Mouse (Mus musculus): ENCODE data around the gene Cops7b. TPM values are rescaled to one million over a fixed set of nuclear protein-coding genes. Genes with fewer than 3 reads are reported as not detected.

Cops7b gene
- total and polyA plus RNA-seq, 3 experiments, result 36.0 to 64.8 TPM; not detected in 1

- Histone ChIP-seq H3K27ac (ENCODE audit: control insufficient read depth, low read depth, low read length) (no peak overlapping the region), H3K9me3 (replicated peaks; ENCODE audit: insufficient read depth, low read length) (no peaks in the 10 kb centered on the region), H3K4me3 (ENCODE audit: control insufficient read depth in 1 of 2, insufficient read depth in 1 of 2, low read depth in 2 of 2, low read length in 2 of 2) (no peak overlapping the region), H3K36me3 (ENCODE audit: control insufficient read depth in 1 of 2, insufficient read depth in 2 of 2, low read length in 2 of 2) (peaks cover 0 to 25% of the 10 kb centered on the region in 2 experiments; a peak in 2 of 4 replicates), H3K9ac (ENCODE audit: control insufficient read depth, low read depth, low read length, poor library complexity, severe bottlenecking) (no peak overlapping the region), H3K4me1 (ENCODE audit: control insufficient read depth in 1 of 2, insufficient read depth in 2 of 2, low read length in 2 of 2) (no peaks in the 10 kb centered on the region), H3K27me3 (ENCODE audit: control insufficient read depth in 1 of 2, insufficient read depth in 2 of 2, low read length in 2 of 2) (no peaks in the 10 kb centered on the region), H3K79me2 (ENCODE audit: control insufficient read depth, insufficient read depth, low read length, poor library complexity) (no peaks in the 10 kb centered on the region)
- TF ChIP-seq USF1 (IDR thresholded peaks at IDR 0.05; ENCODE audit: low read depth, low read length) (no peak), HCFC1 (IDR thresholded peaks at IDR 0.05; ENCODE audit: low read depth, low read length) (no peak), BHLHE40 (IDR thresholded peaks at IDR 0.05; ENCODE audit: borderline replicate concordance, low read depth, low read length) (no peak), MEF2A (IDR thresholded peaks at IDR 0.05; ENCODE audit: extremely low read depth, insufficient replicate concordance, low read depth, low read length, poor library complexity, severe bottlenecking) (no peak), UBTF (IDR thresholded peaks at IDR 0.05; ENCODE audit: borderline replicate concordance, insufficient read depth, low read depth, low read length) (no peak)
- DNase-seq (ENCODE audit: low read depth, low spot score), result no peak
Measured at GRCm38 (mm10) chr1:86600117-86600516, 17.4 kb downstream of the Cops7b start.

GRCm38 (mm10) chr1:86610954-86611353 lies 28.2 kb downstream of the Cops7b start:
- H3K4me1 ChIP-seq (ENCODE audit: control insufficient read depth in 1 of 2, insufficient read depth in 2 of 2, low read length in 2 of 2), result no peaks in the 10 kb centered on the region
- peaks cover 0 to 3% of the 10 kb centered on the region in 2 experiments; a peak in 2 of 4 replicates for H3K36me3 ChIP-seq (ENCODE audit: control insufficient read depth in 1 of 2, insufficient read depth in 2 of 2, low read length in 2 of 2)
- TF ChIP-seq ZKSCAN1 (IDR thresholded peaks at IDR 0.05; ENCODE audit: low read depth, low read length), result no peak
- TF ChIP-seq MYB (IDR thresholded peaks at IDR 0.05; ENCODE audit: low read depth, low read length), result no peak
- TF ChIP-seq NRF1 (IDR thresholded peaks at IDR 0.05; ENCODE audit: insufficient read depth, low read depth, low read length, poor library complexity, severe bottlenecking), result no peak
- TF ChIP-seq ELF1 (IDR thresholded peaks at IDR 0.05; ENCODE audit: low read depth, low read length), result no peak
- no peak for TF ChIP-seq GATA1 (IDR thresholded peaks at IDR 0.05; ENCODE audit: low read depth, low read length)
- no peak for DNase-seq (ENCODE audit: low read depth, low spot score)
- H3K9me3 ChIP-seq (replicated peaks; ENCODE audit: insufficient read depth, low read length), result no peaks in the 10 kb centered on the region
- H3K27ac ChIP-seq (ENCODE audit: control insufficient read depth, low read depth, low read length), result no peak overlapping the region
- no peak overlapping the region for H3K9ac ChIP-seq (ENCODE audit: control insufficient read depth, low read depth, low read length, poor library complexity, severe bottlenecking)
- no peaks in the 10 kb centered on the region for H3K79me2 ChIP-seq (ENCODE audit: control insufficient read depth, insufficient read depth, low read length, poor library complexity)
- no peak overlapping the region for H3K4me3 ChIP-seq (ENCODE audit: control insufficient read depth in 1 of 2, insufficient read depth in 1 of 2, low read depth in 2 of 2, low read length in 2 of 2)
- no peaks in the 10 kb centered on the region for H3K27me3 ChIP-seq (ENCODE audit: control insufficient read depth in 1 of 2, insufficient read depth in 2 of 2, low read length in 2 of 2)

GRCm38 (mm10) chr1:86612081-86612480 lies 29.4 kb downstream of the Cops7b start:
- Histone ChIP-seq H3K79me2 (ENCODE audit: control insufficient read depth, insufficient read depth, low read length, poor library complexity) (no peaks in the 10 kb centered on the region), H3K4me1 (ENCODE audit: control insufficient read depth in 1 of 2, insufficient read depth in 2 of 2, low read length in 2 of 2) (no peaks in the 10 kb centered on the region), H3K9ac (ENCODE audit: control insufficient read depth, low read depth, low read length, poor library complexity, severe bottlenecking) (no peak overlapping the region), H3K4me3 (ENCODE audit: control insufficient read depth in 1 of 2, insufficient read depth in 1 of 2, low read depth in 2 of 2, low read length in 2 of 2) (no peak overlapping the region), H3K27me3 (ENCODE audit: control insufficient read depth in 1 of 2, insufficient read depth in 2 of 2, low read length in 2 of 2) (no peaks in the 10 kb centered on the region), H3K36me3 (ENCODE audit: control insufficient read depth in 1 of 2, insufficient read depth in 2 of 2, low read length in 2 of 2) (peaks cover 0 to under 1% of the 10 kb centered on the region in 2 experiments; a peak in 2 of 4 replicates), H3K27ac (ENCODE audit: control insufficient read depth, low read depth, low read length) (no peak overlapping the region), H3K9me3 (replicated peaks; ENCODE audit: insufficient read depth, low read length) (no peaks in the 10 kb centered on the region)
- DNase-seq (ENCODE audit: low read depth, low spot score), result peak; percentile 27
- TF ChIP-seq RAD21 (IDR thresholded peaks at IDR 0.05; ENCODE audit: low read depth, low read length), result peak; percentile 27
- no peak for TF ChIP-seq MAX (IDR thresholded peaks at IDR 0.05; ENCODE audit: low read length)
- TF ChIP-seq SMC3 (IDR thresholded peaks at IDR 0.05; ENCODE audit: low read depth, low read length), result peak; percentile 31
- peak; percentile 42 to 52 (median 48) for TF ChIP-seq CTCF (IDR thresholded peaks at IDR 0.05 in 2 of 3, conservative IDR thresholded peaks at IDR 0.05 in 1 of 3; ENCODE audit: control insufficient read depth in 1 of 3, insufficient read depth in 1 of 3, low read depth in 2 of 3, low read length in 3 of 3, poor library complexity in 1 of 3, severe bottlenecking in 1 of 3)
